Mouse (Mus musculus) left cerebral cortex, postnatal 10 days (tissue): ENCODE measurements at regions not wholly inside any gene's neighbourhood (a gene's known extent, or its start where the extent isn't known, plus 50 kb on each side); places are given as distances from the start of the nearest gene placed in this dataset.

Experiments used
- DNase-seq, 2 experiments: peaks; one replicate each; pipeline ENCODE4 v3.0.0; 2021 to 2022; ENCODE audit warnings: low spot score in 2 of 2, mixed read lengths in 1 of 2; ENCODE audit errors: extremely low spot score in 1 of 2
- intact Hi-C: fragments of 180-260 bp; cut with DNase I; formaldehyde crosslinking; loops from one replicate; pipeline ENCODE4 v1.15.1; 2025

DNA sequence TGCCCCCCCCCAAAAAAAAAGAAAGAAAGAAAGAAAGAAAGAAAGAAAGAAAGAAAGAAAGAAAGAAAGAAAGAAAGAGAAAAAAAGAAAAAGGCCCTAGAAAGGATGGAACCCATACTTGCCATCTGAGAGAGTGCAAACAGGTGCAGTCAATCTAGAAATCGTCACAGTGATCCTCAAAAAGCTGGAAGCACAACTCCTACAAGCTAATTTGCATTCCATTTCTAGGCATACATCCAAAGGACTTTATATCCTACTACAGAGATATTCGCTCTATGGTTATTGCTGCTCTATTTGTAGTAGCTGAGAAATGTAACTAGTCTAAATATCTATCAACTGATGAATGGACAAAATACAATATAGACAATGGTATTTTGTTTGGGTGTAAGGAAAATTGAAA, 410.2 kb upstream of the Ctnnd2 start:
- peak in 1 of 2 experiments; percentile 13 for DNase-seq

DNA sequence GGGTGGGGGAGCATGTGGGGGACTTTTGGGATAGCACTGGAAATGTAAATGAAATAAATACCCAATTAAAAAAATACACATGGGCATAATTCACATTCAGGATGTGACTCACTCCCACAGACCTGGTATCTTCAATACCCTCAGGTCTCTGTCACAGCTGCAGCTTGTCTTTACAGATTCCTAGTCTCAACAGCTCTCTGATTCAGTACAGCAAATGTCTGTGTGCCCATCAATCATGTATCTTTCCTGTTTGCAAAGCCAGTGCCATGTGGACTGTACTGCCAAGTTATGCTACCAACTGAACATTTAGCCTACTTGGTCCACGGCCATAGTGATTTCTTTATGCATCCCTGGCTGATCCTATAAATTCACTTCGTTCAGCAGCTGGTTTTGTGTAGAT, 396.0 kb upstream of the Ctnnd2 start:
- DNase-seq = no peak
- intact Hi-C loops = no loop called here

More for the DNA sequence above, 410.2 kb upstream of the Ctnnd2 start:
- intact Hi-C loops = no loop called here

DNA sequence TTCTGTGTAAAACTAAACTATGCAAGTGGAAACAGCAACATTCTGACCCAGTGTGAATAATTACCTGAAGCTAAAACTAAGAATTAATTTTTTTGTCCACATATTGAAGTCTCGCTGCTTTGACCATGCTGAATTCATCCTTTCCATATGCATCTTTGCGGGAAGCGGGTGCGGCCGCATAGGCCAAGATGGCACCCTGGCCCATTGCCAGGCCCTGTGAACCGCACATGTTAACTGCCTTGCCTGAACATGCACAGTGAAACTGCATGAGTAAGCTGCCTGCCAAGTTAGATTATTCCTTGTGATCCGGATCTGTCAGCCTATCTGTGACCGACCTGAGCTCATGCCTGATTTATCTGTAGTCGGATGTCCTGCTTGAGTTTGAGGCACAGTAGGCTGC, 373.8 kb upstream of the Ctnnd2 start:
- no peak for DNase-seq
- intact Hi-C loops = no loop called here

DNA sequence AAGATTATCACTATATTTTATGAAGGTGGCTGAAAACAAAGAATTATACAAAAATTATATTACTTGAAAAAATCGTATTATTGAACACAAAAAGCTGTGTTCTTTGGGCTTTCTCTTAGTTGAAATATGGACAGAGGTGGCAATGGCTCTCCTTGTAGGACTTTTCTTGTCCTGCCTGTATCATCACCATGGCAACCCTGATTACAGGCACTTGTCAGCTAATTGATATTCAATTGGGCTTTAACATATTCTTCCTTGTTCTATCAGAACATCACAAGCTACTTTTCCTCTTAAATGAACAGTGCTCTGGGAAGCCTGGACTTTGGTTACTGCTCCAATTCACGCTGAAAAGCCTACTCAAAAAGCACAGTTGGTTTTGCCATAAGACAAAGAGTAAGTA, 349.1 kb upstream of the Ctnnd2 start:
- no peak for DNase-seq
- intact Hi-C loops = no loop called here

DNA sequence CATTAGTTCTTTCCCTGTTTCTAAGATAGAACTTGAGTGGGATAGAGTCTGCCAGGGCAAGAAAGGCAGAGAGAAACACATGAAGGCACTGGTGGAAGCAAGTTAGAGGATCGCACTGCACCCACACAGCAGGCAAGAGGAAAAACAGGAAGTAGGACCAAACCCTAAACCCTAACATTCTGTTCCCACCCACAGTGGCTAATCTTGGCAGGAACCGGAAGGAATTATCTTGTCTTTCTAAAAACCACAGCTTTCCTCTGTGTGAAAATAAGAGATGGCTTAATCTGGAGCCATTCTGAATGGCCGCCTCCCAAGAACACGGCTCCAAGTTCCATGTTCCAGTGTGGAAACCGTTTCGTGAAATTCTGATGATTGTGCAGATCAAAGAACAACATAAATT, 348.2 kb upstream of the Ctnnd2 start:
- intact Hi-C loops = no loop called here
- DNase-seq = no peak

DNA sequence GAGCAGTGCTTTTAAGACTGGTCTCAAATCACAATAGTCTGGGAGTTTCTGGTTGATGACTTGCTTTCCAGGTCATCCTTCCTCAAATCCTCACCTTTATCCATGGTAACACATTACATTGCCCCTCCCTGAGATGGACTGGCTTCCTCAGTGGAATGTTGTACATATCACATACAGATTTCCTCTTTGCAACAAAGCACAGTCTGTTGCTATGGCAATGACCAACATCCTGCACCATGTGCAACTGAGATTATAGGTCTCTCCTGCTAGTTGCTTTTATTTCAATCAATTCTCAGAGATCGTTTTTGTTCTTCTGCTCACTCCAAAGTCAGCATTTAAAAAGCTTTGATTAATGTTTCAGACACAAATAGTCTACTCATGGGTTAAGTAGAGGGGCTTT, 344.3 kb upstream of the Ctnnd2 start:
- intact Hi-C loops = no loop called here
- no peak for DNase-seq

DNA sequence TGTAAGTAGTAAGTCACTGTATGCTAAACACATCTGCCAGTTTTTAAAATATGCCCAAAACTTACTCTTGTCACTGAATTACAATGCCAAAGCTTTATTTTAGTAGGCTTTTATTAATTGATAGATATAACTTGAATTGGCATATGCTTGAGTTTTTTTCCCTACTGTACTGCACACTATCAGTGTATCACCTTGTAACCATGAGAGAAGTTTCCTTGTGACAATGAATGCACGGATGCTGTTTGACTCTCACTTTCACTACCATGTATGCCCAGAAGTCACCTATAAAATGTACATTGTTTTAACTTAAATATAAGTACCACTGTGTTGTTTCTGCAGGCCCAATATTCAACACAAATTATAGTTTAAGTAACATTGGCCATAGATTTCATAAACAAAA, 343.8 kb upstream of the Ctnnd2 start:
- no peak for DNase-seq
- intact Hi-C loops = no loop called here
